Mouse (Mus musculus) CD4-positive, CD25-positive, alpha-beta regulatory T cell, adult 4 months (primary cell): ENCODE data around the gene Ampd3. TPM values are rescaled to one million over a fixed set of nuclear protein-coding genes. Genes with fewer than 3 reads are reported as not detected.

Experiments
- ATAC-seq: one replicate; pipeline ENCODE4 v1.8.0; 2017
- polyA plus RNA-seq, 2 experiments: library from polyadenylated mRNA; unstranded; fragments of 100-300 nt; shearing (Covaris generic); gene quantifications; one replicate each; pipeline ENCODE4 v1.2.1; 2017

The Ampd3 gene
- polyA plus RNA-seq, 2 experiments from 2014 or later = 2.9 to 4.5 TPM

DNA sequence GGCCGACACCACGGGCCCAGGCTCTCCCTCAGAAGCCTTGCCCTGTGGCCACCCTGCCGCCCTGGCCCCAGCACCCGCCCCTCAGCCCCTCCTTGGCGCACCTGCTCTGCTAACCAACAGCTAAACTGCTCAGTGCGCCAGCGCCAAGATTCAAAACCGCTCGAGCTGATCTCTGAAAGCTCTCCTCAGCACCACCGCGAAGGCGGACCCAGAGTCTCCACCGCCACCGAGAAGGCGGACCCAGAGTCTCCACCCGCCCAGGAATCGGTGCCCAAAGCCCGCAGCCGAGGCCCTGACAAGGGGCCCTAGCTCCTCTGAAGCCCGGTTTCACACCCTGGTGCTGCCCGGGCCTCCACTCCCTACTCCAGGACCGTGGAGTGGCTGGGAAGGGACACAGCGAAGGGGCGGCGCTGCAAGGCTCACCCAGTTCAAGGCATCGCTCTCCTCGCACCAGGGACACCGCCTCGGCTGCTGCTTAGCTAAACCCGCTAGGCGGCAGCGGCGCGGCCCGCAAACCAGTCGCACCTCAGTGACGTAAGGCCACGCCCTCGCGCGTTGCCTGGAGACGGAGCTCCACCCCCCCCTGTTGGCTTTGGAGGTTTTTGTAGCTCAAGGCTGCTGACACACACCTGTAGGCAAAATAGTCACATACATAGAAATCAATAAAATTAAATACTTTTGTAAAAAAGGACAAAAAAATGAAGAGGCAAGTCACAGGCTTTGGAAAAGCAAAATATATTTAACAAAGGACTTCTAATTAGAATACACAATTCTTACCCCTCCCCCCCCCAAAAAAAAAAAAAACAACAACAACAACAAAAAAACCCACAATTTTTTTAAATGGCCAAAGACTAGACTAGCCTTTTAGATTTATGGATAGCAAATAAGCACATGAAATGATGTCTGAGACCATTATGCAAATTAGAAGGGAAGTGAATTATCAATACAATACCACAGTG, 76.2 kb downstream of the Ampd3 start, which contains the start of gene Rnf141:
Gene Rnf141 (minus strand): TSS at position 542 of the 959 bp plus-strand sequence.
- ATAC-seq = peak; percentile 91

DNA sequence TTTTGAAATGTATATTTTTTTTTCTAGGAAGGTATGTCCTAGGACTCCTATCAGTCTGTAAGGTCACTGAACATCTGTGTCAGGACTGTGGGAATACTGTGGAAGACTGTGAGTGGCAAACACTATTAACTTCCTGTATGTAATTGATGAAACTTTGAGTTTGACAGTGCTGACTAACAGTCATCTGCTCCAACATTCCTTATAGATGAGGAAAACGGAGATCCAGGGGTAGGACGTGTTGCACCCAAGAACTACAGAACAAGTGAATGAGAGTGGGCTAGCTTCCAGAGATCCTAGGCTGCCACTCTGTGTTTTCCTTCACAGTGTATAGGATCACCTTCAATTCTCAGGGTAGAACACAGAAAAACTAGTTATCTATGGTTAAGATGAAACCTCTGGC, 79.3 kb downstream of the Ampd3 start:
- ATAC-seq = no peak

DNA sequence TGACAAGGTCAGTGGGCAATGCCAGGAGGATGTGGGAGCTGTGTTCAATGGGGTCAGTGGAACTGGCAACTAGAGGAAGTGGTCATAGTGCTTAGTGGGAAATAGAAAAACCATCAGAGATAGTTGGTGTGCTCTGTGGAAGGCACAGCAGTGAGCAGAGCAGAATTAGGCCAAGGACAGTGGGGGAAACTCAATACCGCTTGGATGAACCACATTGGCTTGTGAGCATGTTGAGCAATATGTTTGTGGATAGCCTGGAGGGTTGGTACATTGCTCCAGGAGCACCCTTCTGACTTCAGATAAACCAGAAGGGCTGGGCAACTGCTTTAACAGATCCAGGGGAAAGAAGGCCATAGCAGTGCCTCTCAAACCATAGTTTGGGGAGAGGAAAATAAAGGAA, 80.4 kb downstream of the Ampd3 start:
- no peak for ATAC-seq

DNA sequence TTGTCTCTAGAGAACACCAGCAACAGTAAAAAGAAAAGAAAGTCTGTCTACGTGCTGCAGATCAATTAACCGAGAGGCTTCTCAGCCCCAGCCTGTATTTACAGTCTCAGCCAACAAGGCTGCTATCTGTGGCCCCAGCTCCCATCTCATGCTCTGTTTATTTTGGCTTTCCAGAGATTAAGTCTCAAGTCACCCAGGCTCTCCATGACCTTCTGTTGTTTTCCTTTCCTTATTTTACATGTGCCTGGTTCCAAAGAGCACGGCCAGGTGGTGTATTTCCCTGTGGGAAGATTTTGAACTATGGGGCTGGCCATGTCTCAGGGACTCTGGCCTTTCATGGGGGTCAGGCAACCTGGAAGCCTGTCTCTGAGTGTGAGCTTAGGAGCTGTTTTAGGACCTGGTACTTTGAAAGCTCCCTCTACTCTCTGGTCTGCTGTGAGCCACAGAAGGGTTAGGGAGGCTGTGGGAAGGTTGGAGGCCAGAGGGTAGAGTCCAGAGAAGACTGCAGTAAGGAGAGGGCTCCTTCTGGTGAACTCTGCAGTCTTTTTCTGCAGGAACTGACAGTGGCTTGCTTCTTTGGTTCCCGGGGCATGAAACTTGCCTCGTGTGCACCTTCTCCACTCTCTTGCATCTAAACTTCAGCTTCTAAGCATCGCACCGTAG, 83.7 kb downstream of the Ampd3 start:
- ATAC-seq = no peak

DNA sequence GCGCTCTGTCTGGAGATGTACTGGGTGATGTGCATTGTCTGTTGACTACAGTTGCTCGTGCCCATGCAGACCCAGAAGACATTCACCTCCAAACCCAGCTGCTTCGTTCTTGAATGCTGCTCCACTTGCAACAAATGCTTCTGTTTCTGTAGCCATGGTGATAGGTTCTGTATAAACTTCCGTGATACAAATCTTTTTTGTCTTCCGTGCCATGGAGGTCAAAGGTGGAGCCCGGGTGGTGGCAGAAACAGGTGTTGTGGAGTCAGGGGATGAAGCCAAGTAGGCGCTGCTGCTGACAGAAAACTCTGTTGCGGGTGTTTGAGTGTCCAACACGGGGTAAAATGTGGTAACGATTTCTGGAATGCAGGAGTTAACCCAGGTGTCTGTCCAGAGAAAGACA, 85.6 kb downstream of the Ampd3 start:
- ATAC-seq = no peak

DNA sequence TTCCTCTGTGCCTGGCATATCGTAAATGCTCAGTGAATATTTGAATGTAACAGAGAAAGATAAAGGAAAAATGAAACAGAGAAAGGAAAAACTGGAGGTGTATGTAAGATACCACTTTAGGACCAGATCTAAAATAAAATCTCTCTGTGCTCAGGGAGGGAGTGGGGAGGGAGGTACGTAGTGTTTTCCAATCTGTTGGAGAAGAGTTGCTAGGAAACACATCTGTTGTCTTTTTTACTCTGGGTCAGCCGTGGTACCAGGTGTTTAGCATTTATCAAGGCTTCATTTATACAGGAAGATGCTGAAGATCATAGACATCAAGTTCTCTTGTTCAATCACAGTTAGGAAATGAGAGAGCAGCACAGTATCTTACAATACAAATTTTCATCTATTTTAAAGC, 86.5 kb downstream of the Ampd3 start:
- no peak for ATAC-seq

DNA sequence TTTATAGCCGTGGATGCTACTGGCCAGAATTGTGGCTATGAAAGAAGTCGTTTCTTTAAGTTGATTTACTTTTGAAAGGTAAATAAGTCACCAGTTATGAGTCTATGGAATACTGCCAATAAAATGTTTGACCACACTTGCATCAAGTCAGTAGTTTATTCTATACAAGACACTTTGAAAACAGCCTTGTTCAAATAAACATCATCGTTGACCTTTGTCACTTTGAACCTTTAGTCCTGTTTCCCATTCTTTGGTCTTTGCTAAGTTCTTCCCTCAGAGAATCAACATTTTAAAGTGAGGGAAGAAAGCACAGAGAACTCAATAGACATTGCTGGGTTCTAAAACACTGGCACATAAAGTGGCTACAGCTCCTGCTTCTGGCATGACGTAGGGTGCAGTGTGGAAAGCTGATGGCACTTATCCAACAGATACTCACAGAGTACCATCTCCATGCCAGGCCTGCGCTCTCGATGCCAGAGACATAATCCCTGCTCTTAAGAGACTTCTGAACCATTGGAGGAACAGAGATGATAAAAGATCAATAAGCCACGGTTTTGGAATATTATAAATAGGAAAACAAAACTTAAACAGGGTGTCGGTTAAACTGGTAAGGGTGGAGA, 87.0 kb downstream of the Ampd3 start:
- ATAC-seq = no peak

DNA sequence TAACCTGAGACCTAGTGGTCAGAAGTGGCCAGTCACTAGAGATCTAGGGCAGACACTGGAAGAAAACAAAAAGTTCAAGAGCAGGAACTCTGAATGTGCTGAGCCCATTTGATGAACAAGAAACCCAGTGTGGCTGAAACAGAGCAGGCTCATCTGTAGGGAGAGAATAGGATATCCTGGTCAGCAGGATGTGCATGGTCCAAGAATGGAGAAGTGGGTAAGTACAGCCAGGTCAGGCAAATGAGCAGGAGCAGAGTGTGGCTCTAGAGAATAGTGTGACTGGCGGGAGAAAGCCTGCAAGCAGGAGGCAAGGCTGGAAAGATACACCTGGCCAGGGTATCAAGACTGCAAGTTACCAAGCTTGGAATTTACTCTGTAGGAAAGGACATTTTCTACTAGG, 87.6 kb downstream of the Ampd3 start:
- no peak for ATAC-seq

DNA sequence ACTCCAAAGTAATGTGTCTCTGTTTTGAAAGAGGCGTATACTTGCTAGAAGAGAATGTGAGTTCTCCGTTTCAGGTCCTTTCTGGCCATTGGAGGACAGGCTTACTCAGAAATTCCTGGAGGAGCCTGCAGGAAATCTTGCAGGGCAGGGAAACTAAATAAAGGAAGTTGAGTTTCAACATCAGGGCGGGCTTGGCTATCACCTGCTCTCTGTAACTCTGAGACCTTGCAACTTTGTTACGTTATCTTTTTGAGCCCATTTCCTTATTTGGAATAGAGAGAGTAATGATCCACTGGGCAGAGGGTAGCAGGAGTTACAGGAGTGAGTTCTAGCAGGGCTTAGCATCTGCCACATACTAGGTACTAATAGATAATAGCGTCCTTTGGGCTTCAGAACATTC, 92.1 kb downstream of the Ampd3 start:
- ATAC-seq = no peak

Other genes with a start within 250 kb of the Ampd3 start
- 1 to 10 TPM; 1.2 to 3.1 TPM for gene Sbf2, start 153.3 kb upstream of the Ampd3 start, polyA plus RNA-seq
- gene Adm, start 140.5 kb upstream of the Ampd3 start, polyA plus RNA-seq = not detected
- 10 to 100 TPM; 13.4 to 16.2 TPM for gene Rnf141, start 76.3 kb downstream of the Ampd3 start, polyA plus RNA-seq
- not detected for gene Lyve1, start 95.0 kb downstream of the Ampd3 start, polyA plus RNA-seq
- under 1 TPM; 0.48 to 0.85 TPM for gene Mrvi1, start 214.3 kb downstream of the Ampd3 start, polyA plus RNA-seq